Mouse (Mus musculus) brain, embryonic 14.5 days (tissue): ENCODE data around the gene Clcn2.

ENCODE experiments used
- CTCF ChIP-seq: fragments of 200-500 bp; IDR thresholded peaks from 2 replicates; pipeline ENCODE4 v1.5.1; 2012; ENCODE audit warnings: inconsistent platforms, mild to moderate bottlenecking, moderate library complexity, borderline replicate concordance; ENCODE audit not compliant: insufficient read depth, insufficient read length; ENCODE audit errors: extremely low read depth
- POLR2A ChIP-seq: fragments of 200-500 bp; IDR thresholded peaks from 2 replicates; pipeline ENCODE4 v1.6.1; 2012; ENCODE audit warnings: mild to moderate bottlenecking, inconsistent platforms, borderline replicate concordance; ENCODE audit not compliant: poor library complexity, insufficient read depth, insufficient read length, severe bottlenecking; ENCODE audit errors: extremely low read depth

DNA sequence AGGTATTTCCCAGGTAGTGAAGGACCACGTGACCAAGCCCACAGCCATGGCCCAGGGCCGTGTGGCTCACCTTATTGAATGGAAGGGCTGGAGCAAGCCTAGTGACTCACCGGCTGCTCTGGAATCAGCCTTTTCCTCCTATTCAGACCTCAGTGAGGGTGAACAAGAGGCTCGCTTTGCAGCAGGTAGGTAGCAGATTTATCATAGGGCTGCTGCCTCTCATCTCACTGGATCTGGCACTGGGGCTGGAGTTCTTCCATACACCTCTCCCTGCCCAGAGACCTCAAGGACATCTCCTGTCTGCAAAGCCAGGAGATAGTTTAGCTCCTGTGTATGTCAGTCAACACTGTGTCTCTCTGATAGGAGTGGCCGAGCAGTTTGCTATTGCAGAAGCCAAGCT is 18.3 kb downstream of the Clcn2 start:
- TF ChIP-seq CTCF: no peak
- no peak for TF ChIP-seq POLR2A
